In the genomic region with DNA sequence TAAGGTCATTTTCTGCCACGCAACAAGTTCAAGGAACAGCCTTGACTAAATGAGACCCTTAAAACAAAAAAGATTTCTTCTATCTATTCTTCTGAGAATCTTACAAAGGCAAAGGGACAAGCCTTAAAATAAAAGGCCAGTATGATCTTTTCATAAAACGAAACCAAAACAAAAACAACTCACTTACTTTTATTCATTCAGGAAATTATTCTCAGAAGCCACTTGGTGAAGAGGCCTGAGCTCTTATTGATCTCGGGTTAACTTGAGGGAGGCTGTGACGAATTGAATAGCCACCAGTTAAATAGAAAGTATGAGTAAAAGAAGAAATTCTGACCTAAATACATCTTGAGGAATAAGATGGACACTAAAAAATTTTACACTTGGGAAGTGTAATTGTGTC, we compare ENCODE assay signal across 15 mouse cellular contexts.
"Had no signal": no experiment of that assay in that cellular context is flagged by ENCODE, and none has a peak within 500 bp of the region (broad histone marks: within the 10 kb centered on the region; RNA-seq: fewer than 3 reads in every experiment).

No protein-coding gene starts in this region.

- H3K4me3 ChIP-seq: midbrain, embryonic 10.5 days; midbrain, embryonic 12.5 days; neural tube, embryonic 13.5 days; neural tube, embryonic 15.5 days had no signal

- H3K4me2 ChIP-seq: lung, embryonic 14.5 days; midbrain, embryonic 12.5 days; neural tube, embryonic 13.5 days; neural tube, embryonic 15.5 days had no signal

- ATAC-seq: midbrain, embryonic 16.5 days had no signal

- H3K36me3 ChIP-seq: midbrain, embryonic 10.5 days; midbrain, embryonic 12.5 days; neural tube, embryonic 13.5 days; neural tube, embryonic 15.5 days had no signal

- DNase-seq: lung, adult 18-20 months; lung, embryonic 14.5 days; lung, postnatal 10 days; lung, postnatal 4 days; midbrain, embryonic 14.5 days; right cerebral cortex, postnatal 14 days; spleen, adult 18-20 months; thymus, adult 18-20 months; thymus, postnatal 14 days; thymus, postnatal 36 days had no signal

- H3K27me3 ChIP-seq: midbrain, embryonic 12.5 days; neural tube, embryonic 13.5 days; neural tube, embryonic 15.5 days had no signal
